ENCODE assay signal across 9 mouse cellular contexts in the genomic region with DNA sequence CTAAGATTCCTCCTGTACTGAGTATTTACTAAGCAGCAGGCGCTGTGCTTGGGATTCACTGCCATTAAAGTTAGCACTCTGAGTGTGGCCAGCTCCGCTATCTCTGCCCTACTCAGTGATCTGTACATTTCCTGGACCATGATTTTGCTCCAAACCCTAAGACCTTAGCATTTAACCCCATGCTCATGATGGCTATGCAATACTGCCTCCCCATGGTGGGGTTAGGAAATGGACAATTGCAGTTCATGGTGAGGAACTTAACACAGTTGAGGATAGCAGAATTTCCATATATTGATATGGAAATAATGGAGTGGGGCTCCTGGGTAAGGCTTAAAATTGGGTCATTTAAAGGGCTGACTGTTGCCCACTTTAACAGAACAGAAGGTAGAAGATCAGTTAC. TPM values are rescaled to one million over a fixed set of nuclear protein-coding genes. Genes with fewer than 3 reads are reported as not detected.
A peak's percentile ranks its signal among the peaks of the same experiment; 100 is the strongest.
DNase-seq lines count a peak whose midpoint lies in the region; ATAC-seq lines count a peak whose summit lies in the region.
"Had no signal": no experiment of that assay in that cellular context is flagged by ENCODE, and none has a peak within 500 bp of the region (broad histone marks: within the 10 kb centered on the region; RNA-seq: fewer than 3 reads in every experiment).

No protein-coding gene starts in this region.

- ATAC-seq in hematopoietic stem cell, adult 5-6 weeks (replicated peaks in 1 of 2; ENCODE audit: insufficient read depth in 1 of 2, low FRiP score in 2 of 2, low TSS enrichment in 1 of 2, low read depth in 1 of 2, poor library complexity in 2 of 2, severe bottlenecking in 2 of 2): peak; percentile 51 to 62; a peak in 2 of 4 replicates

- DNase-seq in gastrocnemius, postnatal 10 days: peak; percentile 39
- no peak for DNase-seq in gastrocnemius, postnatal 4 days (ENCODE audit: low spot score in 2 of 2)
- DNase-seq in urinary bladder, postnatal 14 days (ENCODE audit: low spot score): peak; percentile 48
- DNase-seq in urinary bladder, adult 18-20 months (ENCODE audit: low spot score in 2 of 2): no peak
- peak; percentile 68 for DNase-seq in naive thymus-derived CD4-positive, alpha-beta T cell, adult 2 months (ENCODE audit: low read depth)
- no peak for DNase-seq in ovary, postnatal 10 days (ENCODE audit: low spot score)
- DNase-seq in urinary bladder, postnatal 4 days (ENCODE audit: low spot score in 2 of 2): no peak

RNA-seq across cellular contexts. Expression of a gene that starts 12.2 kb away (rescaled TPM):
- total RNA-seq in gastrocnemius, postnatal 10 days (2021): 10 to 100 TPM; 46.8 to 61.4 TPM
- total RNA-seq in gastrocnemius, postnatal 4 days (2021): 100 to 1,000 TPM in 1 of 2 experiments, 10 to 100 TPM in 1; 88.0 to 109 TPM
- total RNA-seq in hematopoietic stem cell, adult 5-6 weeks (2017): 0.10 and 2.5 TPM in 2 replicates

RNA-seq across cellular contexts. Expression of a gene that starts 27.4 kb away (rescaled TPM):
- total RNA-seq in gastrocnemius, postnatal 10 days (2021): not detected
- total RNA-seq in gastrocnemius, postnatal 4 days (2021): not detected
- not detected in 2 replicates for total RNA-seq in hematopoietic stem cell, adult 5-6 weeks (2017)
- total RNA-seq: adrenal gland, adult 18-20 months had no signal

RNA-seq across cellular contexts. Expression of a gene that starts 49.8 kb away (rescaled TPM):
- total RNA-seq in gastrocnemius, postnatal 10 days (2021): not detected
- total RNA-seq in gastrocnemius, postnatal 4 days (2021): not detected
- not detected in 2 replicates for total RNA-seq in hematopoietic stem cell, adult 5-6 weeks (2017)
- total RNA-seq: adrenal gland, adult 18-20 months had no signal

Comparison
In these comparisons a context has a peak if more than half of its experiments do, and no peak if none do; other contexts are left out.
1. DNase-seq: peak in gastrocnemius, postnatal 10 days (single experiment), urinary bladder, postnatal 14 days (single experiment) and naive thymus-derived CD4-positive, alpha-beta T cell, adult 2 months (single experiment); none in gastrocnemius, postnatal 4 days (0 of 2), urinary bladder, adult 18-20 months (0 of 2), ovary, postnatal 10 days (single experiment) and urinary bladder, postnatal 4 days (0 of 2).
2. RNA of a gene that starts 12.2 kb away (total RNA-seq): 88.0 to 109 TPM in gastrocnemius, postnatal 4 days and 46.8 to 61.4 TPM in gastrocnemius, postnatal 10 days; 0.10 to 2.5 TPM in hematopoietic stem cell, adult 5-6 weeks; every median in the first group is over 10 times any median in the second.